ENCODE assay signal across 8 mouse cellular contexts in genomic region chr11:49243727-49244594, GRCm38 (mm10). TPM values are rescaled to one million over a fixed set of nuclear protein-coding genes. Genes with fewer than 3 reads are reported as not detected.
DNase-seq lines count a peak whose midpoint lies in the region; ATAC-seq lines count a peak whose summit lies in the region.

Mgat1 (plus strand) TSS chr11:49244191.

- H3K27me3 ChIP-seq in hindbrain, embryonic 10.5 days (ENCODE audit: insufficient read depth, poor library complexity, severe bottlenecking): no peaks in the 10 kb centered on the region

- H3K27ac ChIP-seq in hindbrain, embryonic 10.5 days: peak within 1 kb of the TSS; percentile 89

- H3K4me3 ChIP-seq in hindbrain, embryonic 10.5 days: peak within 1 kb of the TSS; percentile 67

- no peaks in the 10 kb centered on the region for H3K9me3 ChIP-seq in hindbrain, embryonic 10.5 days

- H3K36me3 ChIP-seq in hindbrain, embryonic 10.5 days: no peaks in the 10 kb centered on the region

- peaks cover 41% of the 10 kb centered on the region for H3K4me1 ChIP-seq in hindbrain, embryonic 10.5 days (replicated peaks)

- WGBS in hindbrain, embryonic 10.5 days: under 1% methylated on average over 56 of the region's 60 CpGs

- peak; percentile 83 for ATAC-seq in frontal cortex, adult (ENCODE audit: low TSS enrichment)

- DNase-seq in MN1 (ENCODE audit: low spot score): peak; percentile 99
- peak; percentile 80 for DNase-seq in cerebellum, adult 8-10 months
- peak; percentile 96 for DNase-seq in hindbrain, embryonic 10.5 days (ENCODE audit: low spot score)
- peak; percentile 89 to 92 for DNase-seq in layer of hippocampus, postnatal 14 days (ENCODE audit: low spot score in 2 of 2)
- DNase-seq in lung, postnatal 14 days: peak; percentile 94
- DNase-seq in retina, adult 2 months (ENCODE audit: low read depth, low spot score): peak; percentile 83
- DNase-seq in thymus, postnatal 36 days: peak; percentile 93 to 97

RNA-seq across cellular contexts. Expression of gene Mgat1, which starts in this region (rescaled TPM):
- 39.9 and 43.2 TPM in 2 replicates for polyA plus RNA-seq in hindbrain, embryonic 10.5 days (2016; fragmentation: Nextera tagmentation; extraction: Ambion mirVana)
- 10 to 100 TPM; 48.7 to 50.9 TPM for total RNA-seq in layer of hippocampus, postnatal 14 days (2021)

Comparison
In these comparisons a context has a peak if more than half of its experiments do, and no peak if none do; other contexts are left out.
1. Peak in every context shown above with its lines: DNase-seq, ATAC-seq, H3K4me3 ChIP-seq and H3K27ac ChIP-seq.